Mouse (Mus musculus) lung, postnatal 25 days (tissue): ENCODE results near the gene Fbxl8.

Experiments
- DNase-seq: peaks from one replicate; pipeline ENCODE4 v3.0.0; 2022; ENCODE audit warnings: low spot score

The Fbxl8 gene

DNA sequence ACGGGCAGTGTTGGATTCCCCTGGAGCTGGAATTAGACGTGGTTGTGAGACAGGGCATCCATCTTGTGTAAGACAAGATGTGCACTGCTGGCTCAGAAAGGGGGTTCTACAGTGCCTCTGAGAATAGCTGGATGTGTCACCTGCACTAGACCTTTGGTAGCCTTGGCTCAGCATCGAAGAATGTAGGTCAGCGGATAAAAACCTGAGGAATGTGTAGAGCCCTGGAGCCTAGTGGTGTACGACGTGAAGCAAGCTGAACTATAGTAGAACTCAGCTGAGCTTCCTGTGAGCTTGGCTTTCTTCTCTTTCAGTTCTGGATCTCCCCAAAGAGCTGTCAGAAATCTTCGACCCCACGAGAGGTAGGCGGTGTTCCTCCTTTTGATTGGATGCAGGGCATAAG, 39.4 kb downstream of the Fbxl8 start:
- no peak for DNase-seq

DNA sequence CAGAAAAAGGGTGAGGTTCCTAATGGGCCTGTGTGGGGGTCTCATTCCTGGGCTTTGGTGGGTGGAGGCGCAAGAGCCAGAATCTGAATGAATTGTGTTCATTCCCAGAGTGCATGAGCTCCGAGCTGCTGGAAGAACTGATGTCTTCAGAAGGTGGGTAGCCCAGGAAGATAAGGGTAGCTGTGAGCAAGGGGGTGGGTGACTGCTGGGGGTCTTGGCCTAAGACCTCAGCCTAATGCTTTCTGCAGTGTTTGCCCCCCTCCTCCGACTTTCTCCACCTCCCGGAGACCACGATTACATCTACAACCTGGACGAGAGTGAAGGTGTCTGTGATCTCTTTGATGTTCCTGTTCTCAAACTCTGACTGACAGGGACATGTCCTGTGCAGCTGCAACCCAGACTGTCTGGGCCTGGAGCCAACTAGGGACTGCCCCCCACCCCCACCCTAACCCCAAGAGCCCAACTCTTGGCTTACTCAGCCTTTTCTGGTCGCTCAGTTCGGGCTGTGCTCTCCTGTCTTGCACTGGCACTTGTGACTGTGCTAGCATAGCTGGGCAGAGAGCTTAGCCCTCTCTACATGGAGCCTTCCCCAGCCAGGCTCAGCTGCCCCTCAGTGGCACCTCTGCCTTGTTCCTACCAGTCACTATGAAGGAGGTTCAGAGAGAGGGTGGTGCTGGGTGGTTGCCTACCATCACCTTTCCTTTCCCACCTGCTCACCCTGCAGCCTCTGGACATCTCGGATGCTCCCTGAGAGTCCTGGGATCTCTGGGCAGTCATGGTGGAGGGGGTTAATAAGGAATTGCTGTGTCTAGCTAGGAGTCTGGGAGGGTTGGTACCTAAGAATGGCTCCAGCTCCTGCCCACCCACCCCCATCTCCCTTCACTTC, 40.1 kb downstream of the Fbxl8 start:
- no peak for DNase-seq

DNA sequence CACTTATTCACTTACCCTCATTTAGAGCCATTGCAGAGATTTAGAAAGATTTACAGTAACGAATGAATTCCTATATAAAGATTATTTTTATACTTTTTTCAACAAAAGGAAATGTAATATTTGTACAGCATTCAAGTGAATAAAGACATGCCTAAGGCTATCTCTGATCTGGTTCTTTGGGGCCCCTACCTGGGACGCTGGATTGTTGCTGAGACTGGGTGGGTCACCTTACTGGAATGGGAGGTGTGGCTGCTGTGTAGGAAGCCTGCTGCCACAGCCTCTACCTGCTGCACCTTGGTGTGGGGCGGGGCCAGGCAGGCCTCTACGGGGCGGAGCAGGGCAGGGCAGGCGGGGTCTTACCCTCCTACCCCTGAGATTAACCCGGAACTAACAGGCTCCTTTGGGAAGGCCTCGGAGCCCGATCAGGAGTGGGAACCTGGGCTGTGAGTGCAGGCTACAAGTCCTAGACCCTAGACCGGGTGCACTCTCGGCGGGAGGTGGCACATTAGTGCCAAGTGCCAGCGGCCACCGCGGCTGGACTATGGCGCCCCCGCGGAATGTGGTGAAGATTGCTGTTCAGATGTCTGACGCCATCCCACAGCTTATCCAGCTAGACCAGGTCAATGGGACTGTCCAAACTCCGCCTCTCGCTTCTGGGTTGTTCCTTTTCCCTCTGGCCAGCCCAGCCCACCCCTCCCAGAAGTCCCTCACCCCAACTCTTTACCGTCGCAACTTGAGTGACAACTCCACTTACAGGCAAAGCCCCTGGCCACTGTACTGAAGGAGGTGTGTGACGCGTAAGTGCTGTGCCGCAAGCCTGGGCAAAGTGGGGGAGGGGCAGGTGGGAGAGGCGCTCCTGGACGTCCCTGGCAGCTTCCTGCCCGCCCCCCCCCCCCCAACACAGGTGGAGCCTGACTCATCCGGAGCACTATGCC, 41.0 kb downstream of the Fbxl8 start, which contains the start of gene Elmo3:
TSS of gene Elmo3 (plus strand) at position 391 of the 935 bp plus-strand sequence.
- peak; percentile 86 for DNase-seq

GRCm38 (mm10) chr8:105306146-105306691, 41.8 kb downstream of the Fbxl8 start:
- DNase-seq, result no peak

- DNase-seq, result no peak
Observed at GRCm38 (mm10) chr8:105307670-105308069, 43.2 kb downstream of the Fbxl8 start.

- no peak for DNase-seq
Observed at GRCm38 (mm10) chr8:105308428-105308827, 44.0 kb downstream of the Fbxl8 start.

DNA sequence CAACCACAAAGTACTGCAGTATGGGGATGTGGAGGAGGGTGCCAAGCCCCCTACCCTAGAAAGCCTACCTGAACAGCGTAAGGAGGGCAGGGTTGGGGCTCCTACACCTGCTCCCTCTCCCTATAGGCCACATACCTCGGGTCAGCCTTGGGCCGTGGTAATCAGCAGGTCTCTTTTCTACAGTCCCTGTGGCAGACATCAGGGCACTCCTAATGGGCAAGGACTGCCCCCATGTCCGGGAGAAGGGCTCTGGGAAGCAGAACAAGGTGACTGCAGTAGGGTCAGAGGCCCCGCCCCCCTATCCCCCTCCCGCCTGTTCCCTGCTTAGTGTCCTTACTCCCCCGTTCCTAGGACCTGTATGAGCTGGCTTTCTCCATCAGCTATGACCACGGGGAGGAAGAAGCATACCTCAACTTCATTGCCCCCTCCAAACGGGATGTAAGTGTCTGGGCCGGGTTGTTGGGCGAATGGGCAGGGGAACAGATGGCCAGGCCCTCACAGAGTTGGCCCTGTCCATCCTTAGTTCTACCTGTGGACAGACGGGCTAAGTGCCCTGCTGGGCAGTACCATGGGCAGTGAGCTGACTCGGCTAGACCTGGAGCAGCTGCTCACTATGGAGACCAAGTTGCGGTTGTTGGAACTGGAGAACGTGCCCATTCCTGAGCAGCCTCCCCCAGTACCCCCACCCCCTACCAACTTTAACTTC, 44.8 kb downstream of the Fbxl8 start:
- DNase-seq, result no peak

DNA sequence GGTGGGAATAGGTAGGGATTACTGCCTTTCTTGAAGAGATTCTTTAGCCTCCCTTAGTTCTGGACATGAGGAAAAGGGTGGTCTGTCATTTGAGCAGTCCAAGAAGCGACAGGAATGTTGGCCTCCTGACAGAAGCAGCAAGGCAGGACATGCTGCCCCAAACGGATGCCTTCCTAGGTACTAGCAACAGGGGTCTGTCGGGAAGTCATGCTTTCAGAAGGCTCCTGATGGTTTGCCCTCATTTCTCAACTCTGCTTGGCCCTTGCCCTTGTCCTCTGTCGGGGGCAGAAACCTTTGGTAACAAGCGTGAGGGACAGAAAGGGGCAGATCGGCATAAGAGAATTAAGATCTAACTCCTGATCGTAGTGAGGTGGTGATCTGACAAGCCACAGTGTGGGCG, 45.7 kb downstream of the Fbxl8 start:
- DNase-seq, result no peak

- no peak for DNase-seq
Observed at GRCm38 (mm10) chr8:105311718-105312117, 47.3 kb downstream of the Fbxl8 start.

- DNase-seq, result no peak
Observed at GRCm38 (mm10) chr8:105312891-105313481, 48.5 kb downstream of the Fbxl8 start.

- DNase-seq, result no peak
Observed at GRCm38 (mm10) chr8:105313622-105314402, 49.4 kb downstream of the Fbxl8 start.

DNA sequence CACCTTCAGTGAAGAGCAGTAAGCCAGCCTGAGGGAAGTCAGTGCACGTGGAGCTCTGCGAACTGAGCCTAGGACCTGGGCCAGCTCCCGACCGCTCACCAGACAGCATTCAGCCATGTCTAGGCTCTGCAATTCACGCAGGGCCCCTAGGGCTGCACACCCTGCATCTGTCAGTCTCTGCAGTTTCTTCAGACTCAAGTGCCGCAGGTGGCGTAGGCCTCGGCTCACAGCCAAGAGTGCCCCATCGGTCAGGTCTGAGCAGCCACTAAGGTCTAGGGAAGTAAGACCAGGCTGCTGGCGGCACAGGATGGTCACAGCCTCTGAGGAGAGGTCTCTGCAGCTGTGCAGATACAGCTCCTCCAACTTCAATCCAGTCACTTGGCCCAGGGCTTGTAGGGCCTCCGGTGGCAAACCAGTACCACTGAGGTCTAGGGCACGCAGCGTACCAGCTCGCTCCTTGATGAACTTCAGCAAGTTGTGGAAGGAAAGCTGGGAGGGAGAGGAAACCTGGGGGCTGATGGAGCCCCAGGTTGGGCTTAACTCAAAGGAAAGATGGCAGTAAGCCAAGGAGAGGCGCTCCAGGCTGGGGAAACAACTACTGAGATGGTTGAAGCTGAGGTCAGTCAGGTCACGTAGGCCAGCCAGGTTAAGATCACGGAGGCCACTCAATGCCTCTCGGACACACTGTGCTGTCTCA, 50.8 kb downstream of the Fbxl8 start:
- no peak for DNase-seq

GRCm38 (mm10) chr8:105317941-105318340, 53.5 kb downstream of the Fbxl8 start:
- DNase-seq, result peak; percentile 86

- peak; percentile 71 for DNase-seq
Observed at GRCm38 (mm10) chr8:105318662-105319190, 54.3 kb downstream of the Fbxl8 start.
